Mouse (Mus musculus): ENCODE data around the gene Rbm8a. TPM values are rescaled to one million over a fixed set of nuclear protein-coding genes. Genes with fewer than 3 reads are reported as not detected.

Rbm8a gene
- total and polyA plus RNA-seq, 3 experiments: 231 to 363 TPM; not detected in 1

- H3K27me3 ChIP-seq (ENCODE audit: control insufficient read depth in 1 of 2, insufficient read depth in 2 of 2, low read length in 2 of 2): no peaks in the 10 kb centered on the region
- DNase-seq (ENCODE audit: low read depth, low spot score): no peak
- no peak overlapping the region for H3K9ac ChIP-seq (ENCODE audit: control insufficient read depth, low read depth, low read length, poor library complexity, severe bottlenecking)
- H3K79me2 ChIP-seq (ENCODE audit: control insufficient read depth, insufficient read depth, low read length, poor library complexity): no peaks in the 10 kb centered on the region; the same call in 1 of the 2 replicates
- H3K27ac ChIP-seq (ENCODE audit: control insufficient read depth, low read depth, low read length): no peak overlapping the region
- peaks cover 7 to 19% of the 10 kb centered on the region in 2 experiments for H3K4me1 ChIP-seq (ENCODE audit: control insufficient read depth in 1 of 2, insufficient read depth in 2 of 2, low read length in 2 of 2)
- no peak for TF ChIP-seq POLR2AphosphoS5 (IDR thresholded peaks at IDR 0.05; ENCODE audit: borderline replicate concordance, low read depth, low read length)
- TF ChIP-seq GATA1 (IDR thresholded peaks at IDR 0.05; ENCODE audit: low read depth, low read length): no peak
- no peak for TF ChIP-seq RCOR1 (IDR thresholded peaks at IDR 0.05; ENCODE audit: low read depth, low read length)
- TF ChIP-seq GABPA (IDR thresholded peaks at IDR 0.05; ENCODE audit: low read depth, low read length): no peak
- TF ChIP-seq E2F4 (IDR thresholded peaks at IDR 0.05; ENCODE audit: borderline replicate concordance, low read depth, low read length): no peak
- TF ChIP-seq MAX (IDR thresholded peaks at IDR 0.05; ENCODE audit: low read length): no peak
- no peak for TF ChIP-seq MAZ (IDR thresholded peaks at IDR 0.05; ENCODE audit: low read depth, low read length)
- no peak for TF ChIP-seq ELF1 (IDR thresholded peaks at IDR 0.05; ENCODE audit: low read depth, low read length)
- TF ChIP-seq CHD1 (IDR thresholded peaks at IDR 0.05; ENCODE audit: low read depth, low read length): no peak
- no peak for TF ChIP-seq SIN3A (IDR thresholded peaks at IDR 0.05; ENCODE audit: low read length)
- no peak for TF ChIP-seq ZMIZ1 (IDR thresholded peaks at IDR 0.05; ENCODE audit: low read depth, low read length)
- no peak for TF ChIP-seq ETS1 (IDR thresholded peaks at IDR 0.05; ENCODE audit: low read depth, low read length)
- H3K9me3 ChIP-seq (replicated peaks; ENCODE audit: insufficient read depth, low read length): no peaks in the 10 kb centered on the region
- peaks cover 0 to 21% of the 10 kb centered on the region in 2 experiments; a peak in 2 of 4 replicates for H3K36me3 ChIP-seq (ENCODE audit: control insufficient read depth in 1 of 2, insufficient read depth in 2 of 2, low read length in 2 of 2)
- no peak overlapping the region for H3K4me3 ChIP-seq (ENCODE audit: control insufficient read depth in 1 of 2, insufficient read depth in 1 of 2, low read depth in 2 of 2, low read length in 2 of 2)
Observed at GRCm38 (mm10) chr3:96671519-96671918, 41.8 kb downstream of the Rbm8a start.

GRCm38 (mm10) chr3:96673514-96673913, 43.8 kb downstream of the Rbm8a start:
- TF ChIP-seq MYC (IDR thresholded peaks at IDR 0.05; ENCODE audit: low read depth, low read length): no peak
- TF ChIP-seq SIN3A (IDR thresholded peaks at IDR 0.05; ENCODE audit: low read length): no peak
- TF ChIP-seq KAT2A (conservative IDR thresholded peaks at IDR 0.05; ENCODE audit: low read depth, low read length): no peak
- no peak for TF ChIP-seq TAL1 (IDR thresholded peaks at IDR 0.05; ENCODE audit: low read length)
- no peak for TF ChIP-seq GABPA (IDR thresholded peaks at IDR 0.05; ENCODE audit: low read depth, low read length)
- TF ChIP-seq POLR2AphosphoS2 (IDR thresholded peaks at IDR 0.05; ENCODE audit: low read length): no peak
- no peak for TF ChIP-seq SMC3 (IDR thresholded peaks at IDR 0.05; ENCODE audit: low read depth, low read length)
- TF ChIP-seq TCF12 (IDR thresholded peaks at IDR 0.05; ENCODE audit: low read depth, low read length): no peak
- TF ChIP-seq MEF2A (IDR thresholded peaks at IDR 0.05; ENCODE audit: extremely low read depth, insufficient replicate concordance, low read depth, low read length, poor library complexity, severe bottlenecking): no peak
- TF ChIP-seq TBP (IDR thresholded peaks at IDR 0.05; ENCODE audit: low read depth, low read length): no peak
- TF ChIP-seq USF1 (IDR thresholded peaks at IDR 0.05; ENCODE audit: low read depth, low read length): no peak
- Histone ChIP-seq H3K9ac (ENCODE audit: control insufficient read depth, low read depth, low read length, poor library complexity, severe bottlenecking) (no peak overlapping the region), H3K27ac (ENCODE audit: control insufficient read depth, low read depth, low read length) (no peak overlapping the region), H3K4me3 (ENCODE audit: control insufficient read depth in 1 of 2, insufficient read depth in 1 of 2, low read depth in 2 of 2, low read length in 2 of 2) (no peak overlapping the region), H3K9me3 (replicated peaks; ENCODE audit: insufficient read depth, low read length) (no peaks in the 10 kb centered on the region), H3K79me2 (ENCODE audit: control insufficient read depth, insufficient read depth, low read length, poor library complexity) (no peaks in the 10 kb centered on the region; the same call in 1 of the 2 replicates), H3K27me3 (ENCODE audit: control insufficient read depth in 1 of 2, insufficient read depth in 2 of 2, low read length in 2 of 2) (no peaks in the 10 kb centered on the region), H3K36me3 (ENCODE audit: control insufficient read depth in 1 of 2, insufficient read depth in 2 of 2, low read length in 2 of 2) (peaks cover 0 to 27% of the 10 kb centered on the region in 2 experiments; a peak in 2 of 4 replicates), H3K4me1 (ENCODE audit: control insufficient read depth in 1 of 2, insufficient read depth in 2 of 2, low read length in 2 of 2) (peaks cover 7 to 26% of the 10 kb centered on the region in 2 experiments)
- DNase-seq (ENCODE audit: low read depth, low spot score): no peak

Data from MEL (cell line).